Comparison of ENCODE assay signal across 22 mouse cellular contexts in genomic region chr12:116661018-116661417, GRCm38 (mm10).
"Had no signal": no experiment of that assay in that cellular context is flagged by ENCODE, and none has a peak within 500 bp of the region (broad histone marks: within the 10 kb centered on the region; RNA-seq: fewer than 3 reads in every experiment).

No protein-coding gene starts in this region.

- H3K36me3 ChIP-seq: limb, embryonic 12.5 days; limb, embryonic 15.5 days; neural tube, embryonic 12.5 days; neural tube, embryonic 15.5 days; stomach, embryonic 15.5 days had no signal

- H3K27ac ChIP-seq: limb, embryonic 12.5 days; limb, embryonic 15.5 days; liver, embryonic 14.5 days; macrophage; neural tube, embryonic 12.5 days; neural tube, embryonic 15.5 days; stomach, embryonic 15.5 days had no signal

- H3K4me2 ChIP-seq: limb, embryonic 12.5 days; limb, embryonic 15.5 days; liver, embryonic 11.5 days; lung, embryonic 14.5 days; neural tube, embryonic 12.5 days; neural tube, embryonic 15.5 days; stomach, embryonic 15.5 days had no signal

- ATAC-seq: intestine, embryonic 16.5 days; liver, postnatal 0 days; lung, postnatal 0 days had no signal

- H3K27me3 ChIP-seq: limb, embryonic 15.5 days; neural tube, embryonic 12.5 days; neural tube, embryonic 15.5 days; stomach, embryonic 15.5 days had no signal

- H3K4me3 ChIP-seq: limb, embryonic 12.5 days; limb, embryonic 15.5 days; neural tube, embryonic 12.5 days; neural tube, embryonic 15.5 days; stomach, embryonic 15.5 days had no signal

- H3K9me3 ChIP-seq: limb, embryonic 12.5 days; limb, embryonic 15.5 days; neural tube, embryonic 12.5 days; neural tube, embryonic 15.5 days; stomach, embryonic 15.5 days had no signal

- H3K4me1 ChIP-seq: limb, embryonic 15.5 days; stomach, embryonic 15.5 days had no signal

- DNase-seq: kidney, adult 18-20 months; kidney, adult 9 months; kidney, postnatal 14 days; kidney, postnatal 4 days; left cerebral cortex, postnatal 4 days; liver, postnatal 0 days; lung, embryonic 14.5 days; right cerebral cortex, adult 18-20 months; right cerebral cortex, postnatal 14 days; right cerebral cortex, postnatal 4 days; thymus, adult 18-20 months; thymus, postnatal 36 days had no signal

- H3K9ac ChIP-seq: limb, embryonic 12.5 days; limb, embryonic 15.5 days; liver, embryonic 14.5 days; liver, postnatal 0 days; lung, embryonic 14.5 days; neural tube, embryonic 12.5 days; neural tube, embryonic 15.5 days; stomach, embryonic 15.5 days had no signal
